Mouse (Mus musculus): ENCODE measurements around the gene Plch2.
A peak's percentile ranks its signal among the peaks of the same experiment; 100 is the strongest.

Plch2 gene

DNA sequence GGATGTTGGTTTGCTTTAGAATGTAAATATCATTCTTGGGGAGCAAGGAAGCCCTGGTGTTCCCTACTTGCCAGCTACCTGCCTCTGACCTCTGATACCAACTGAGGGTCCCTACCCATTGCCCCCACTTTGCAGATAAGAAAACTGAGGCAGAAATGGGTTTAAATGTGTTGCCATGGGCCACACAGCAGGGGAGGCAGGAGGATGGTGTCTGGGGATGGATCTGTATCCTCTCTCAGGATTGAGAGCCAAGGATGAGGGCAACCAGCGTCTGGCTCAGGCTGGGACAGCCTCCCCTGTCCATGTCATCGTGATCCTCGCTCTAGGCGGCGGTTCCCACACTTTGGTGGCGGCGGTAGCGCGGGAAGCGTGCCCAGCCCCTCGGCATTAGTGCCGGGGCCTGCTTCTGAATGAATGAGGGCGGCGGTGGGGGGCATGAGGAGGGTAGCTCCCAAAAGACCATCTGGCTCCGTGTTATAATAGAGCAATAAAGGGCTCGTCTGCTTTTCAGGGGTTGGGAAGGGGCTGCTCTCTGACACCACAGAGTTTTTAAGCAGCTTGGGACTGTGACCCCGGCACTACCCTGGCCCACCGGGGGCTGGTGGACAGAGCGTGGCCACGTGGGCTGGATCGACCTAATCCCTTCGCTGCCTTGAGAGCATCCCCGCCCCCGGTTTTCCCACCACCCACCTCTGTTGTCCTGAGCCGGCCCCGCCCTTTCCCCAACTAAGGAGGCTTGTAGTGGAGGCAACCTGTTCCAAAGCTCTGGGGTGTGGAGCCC is 103.9 kb downstream of the Plch2 start:
- DNase-seq = no peak

DNA sequence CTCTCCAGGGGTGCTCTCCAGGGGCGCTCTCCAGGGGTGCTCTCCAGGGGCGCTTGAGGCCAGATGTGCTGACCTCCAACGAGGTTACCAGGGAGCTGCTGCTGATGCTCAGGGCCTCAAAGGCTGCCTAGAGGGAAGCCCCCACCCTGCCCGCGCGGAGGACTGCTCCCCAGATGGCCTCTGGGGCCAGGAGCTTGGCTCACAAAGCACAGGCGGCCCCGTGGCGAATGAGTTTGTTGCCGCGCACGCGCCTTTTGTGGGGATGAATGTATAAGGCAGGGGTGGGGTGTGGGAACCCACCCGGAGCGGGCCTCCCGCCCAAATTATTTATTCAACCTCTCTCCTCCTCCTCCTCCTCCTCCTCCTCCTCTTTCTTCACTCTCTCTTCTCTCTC is 107.0 kb downstream of the Plch2 start:
- DNase-seq = no peak

DNA sequence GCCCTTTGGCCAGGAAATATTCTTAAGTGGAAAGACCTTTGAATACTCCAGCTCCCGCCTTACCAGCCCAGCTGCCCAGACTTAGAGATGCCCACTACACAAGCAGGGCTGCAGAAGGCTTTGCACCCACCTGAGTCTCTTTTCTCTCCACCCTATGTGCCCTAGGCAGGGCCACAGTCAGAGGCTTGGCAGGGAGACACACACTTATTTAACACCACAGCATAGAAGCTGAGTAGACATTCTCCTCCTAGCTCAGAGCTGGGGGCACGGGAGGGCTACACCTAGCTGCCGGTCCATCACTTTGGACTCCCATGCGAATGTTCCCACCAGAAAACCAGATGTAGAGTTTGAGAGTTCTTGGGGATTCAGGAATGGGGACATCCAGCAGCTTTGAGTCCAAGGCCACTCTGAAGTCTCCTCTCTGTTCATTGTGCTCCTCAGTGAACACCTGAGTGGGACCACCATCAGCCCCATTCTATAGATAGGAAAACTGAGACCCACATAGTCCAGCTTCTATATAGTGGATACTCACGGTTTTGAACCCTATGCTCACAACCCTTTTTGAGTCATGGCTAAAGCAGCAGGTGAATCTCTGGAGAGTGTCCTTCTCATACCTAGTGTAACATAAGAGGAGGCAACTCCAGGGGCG is 107.5 kb downstream of the Plch2 start:
- DNase-seq = no peak

DNA sequence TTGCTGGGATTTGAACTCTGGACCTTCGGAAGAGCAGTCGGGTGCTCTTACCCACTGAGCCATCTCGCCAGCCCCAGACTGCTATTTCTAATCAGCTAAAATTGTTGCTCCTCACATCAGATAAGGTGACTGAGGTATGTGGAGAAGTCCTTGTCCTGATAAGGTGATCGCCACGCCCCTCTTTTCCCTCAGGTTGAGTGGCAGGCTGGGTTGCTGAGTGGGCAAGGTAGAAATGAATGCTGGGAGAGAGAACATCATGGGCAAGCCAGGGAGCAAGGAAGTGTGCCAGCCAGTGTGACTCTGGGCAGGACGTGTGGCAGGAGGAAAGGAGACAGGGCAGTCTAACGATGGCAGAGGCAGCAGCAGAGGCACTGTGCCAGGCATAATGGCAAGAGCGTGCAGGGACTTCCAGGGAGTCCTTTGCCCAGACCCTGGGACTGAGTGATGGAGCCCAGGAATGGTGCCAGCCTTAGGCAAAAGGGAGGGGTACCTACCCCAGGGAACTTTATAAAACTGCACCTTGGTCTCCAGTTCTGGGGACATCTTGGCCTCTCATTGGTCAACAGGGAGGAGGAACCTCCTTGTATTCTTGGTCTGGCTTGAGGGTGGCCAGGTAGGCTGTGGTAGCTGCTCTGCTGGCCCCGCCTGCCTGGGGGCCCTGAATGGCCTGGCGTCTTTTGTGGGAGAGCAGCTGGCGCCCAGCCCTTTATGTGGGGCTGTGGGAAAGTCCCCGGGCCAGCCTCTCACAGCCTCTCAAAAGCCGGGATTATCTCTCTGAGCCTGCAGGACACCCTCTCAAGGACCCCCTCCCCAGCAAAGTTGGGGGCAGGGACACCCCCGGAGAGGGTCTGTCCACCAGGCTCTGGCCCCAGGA is 108.3 kb downstream of the Plch2 start:
- DNase-seq = peak; percentile 75

DNA sequence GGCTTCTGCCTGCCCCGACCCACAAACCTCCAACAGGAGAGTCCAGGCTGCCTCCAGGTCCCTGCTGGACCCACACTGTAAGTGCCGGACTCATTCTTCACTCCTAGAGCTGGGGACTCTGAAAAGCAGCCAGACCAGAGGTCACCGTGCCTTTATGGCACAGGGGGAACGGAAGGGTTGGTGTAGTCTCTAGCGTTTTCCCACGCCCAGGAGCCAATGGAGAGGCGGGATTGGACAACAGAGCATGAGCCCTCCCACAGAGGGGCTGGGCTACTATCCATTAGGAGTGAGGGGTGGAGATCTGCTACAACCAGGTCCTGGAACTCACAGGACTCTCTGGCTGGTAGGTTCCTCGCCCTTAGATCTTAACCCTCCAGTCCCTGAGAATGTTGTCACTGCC is 110.3 kb downstream of the Plch2 start:
- peak; percentile 81 for DNase-seq

DNA sequence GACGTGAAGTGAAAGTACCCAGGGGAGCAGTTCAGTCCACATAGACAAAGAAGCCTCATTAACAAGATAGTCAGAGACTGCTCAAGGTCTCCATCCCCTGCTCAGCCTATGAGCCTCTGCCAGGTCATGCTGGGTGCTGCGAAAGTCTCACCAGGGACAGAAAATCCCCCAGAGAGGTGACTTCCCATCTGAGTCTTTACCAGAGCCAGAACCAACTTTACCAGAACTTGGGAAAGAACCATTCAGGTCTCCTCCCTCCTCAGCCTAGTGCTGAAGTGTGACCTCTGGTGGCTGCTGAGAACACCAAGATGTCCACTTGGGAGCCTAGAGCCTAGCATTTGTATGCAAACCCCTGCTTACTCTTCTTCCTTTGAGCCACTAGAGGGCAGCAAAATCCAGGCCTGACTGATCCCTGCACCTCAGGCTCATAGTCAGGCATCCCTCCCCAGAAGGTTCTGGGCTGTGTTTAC is 112.4 kb downstream of the Plch2 start:
- peak; percentile 92 for DNase-seq

DNA sequence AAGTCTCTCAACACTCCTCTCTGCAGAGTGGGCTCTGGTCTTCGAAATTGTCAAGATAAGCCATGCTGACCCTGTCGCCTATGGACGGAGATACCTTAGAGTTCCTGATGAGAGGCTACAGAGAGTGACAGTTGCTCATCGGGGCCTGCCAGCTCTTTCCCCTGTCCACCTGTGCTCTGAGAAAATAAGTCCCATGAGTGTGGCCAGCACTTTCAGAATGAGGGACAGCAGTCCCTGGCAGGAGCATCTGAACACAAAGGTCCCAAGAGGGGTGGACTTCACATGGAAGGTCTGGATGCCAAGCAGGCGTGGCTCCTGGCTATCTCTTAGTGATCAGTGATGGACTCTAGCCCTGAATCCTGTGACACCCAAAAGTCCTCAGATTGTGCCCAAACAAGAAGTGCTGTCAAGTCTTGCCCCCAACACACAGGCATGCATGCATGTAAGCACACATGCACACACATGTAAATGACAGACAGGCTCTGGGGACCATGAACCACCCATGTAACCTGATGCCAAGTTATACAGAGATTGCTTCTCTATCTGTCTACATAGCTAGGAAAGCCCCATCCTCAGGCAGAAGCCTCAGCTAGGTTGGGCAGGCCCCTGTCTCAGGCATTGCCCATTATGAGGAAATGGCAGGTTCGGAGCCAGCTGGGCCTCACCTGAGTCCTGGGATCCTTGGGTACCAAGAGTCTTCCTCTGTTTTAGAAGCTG is 113.1 kb downstream of the Plch2 start:
- DNase-seq = no peak

DNA sequence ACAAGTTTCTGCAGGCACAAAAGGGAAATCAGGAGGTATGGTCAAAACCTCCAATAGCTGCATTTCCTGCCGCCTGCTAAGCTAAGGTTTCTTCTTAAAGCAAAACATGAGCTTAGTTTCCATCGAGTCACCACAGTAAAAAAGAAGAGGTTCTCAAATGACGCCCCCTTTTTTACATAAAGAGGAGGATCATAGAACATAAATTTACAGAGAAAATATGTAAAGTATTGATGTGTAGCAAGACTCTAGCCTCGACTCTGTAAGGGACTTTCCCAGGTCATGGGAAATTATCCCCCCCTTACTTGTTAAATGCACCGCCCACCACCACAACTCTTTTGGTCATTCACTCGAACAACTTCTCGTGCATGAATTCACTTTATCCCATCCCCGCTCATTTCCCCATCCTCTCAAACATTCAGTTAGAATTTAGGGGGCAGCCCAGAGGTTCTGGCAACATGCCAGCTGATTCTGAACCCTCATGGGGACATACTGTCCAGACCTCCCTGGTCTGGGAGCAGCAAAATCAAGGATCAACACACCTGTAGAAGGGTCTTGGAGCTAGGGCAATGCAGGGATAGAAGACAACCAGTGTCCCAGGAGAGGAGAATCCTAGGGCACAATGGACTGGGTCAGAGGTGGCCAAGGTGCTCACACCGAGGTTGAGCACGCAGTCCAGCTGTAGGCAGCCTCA is 113.8 kb downstream of the Plch2 start:
- DNase-seq = no peak

DNA sequence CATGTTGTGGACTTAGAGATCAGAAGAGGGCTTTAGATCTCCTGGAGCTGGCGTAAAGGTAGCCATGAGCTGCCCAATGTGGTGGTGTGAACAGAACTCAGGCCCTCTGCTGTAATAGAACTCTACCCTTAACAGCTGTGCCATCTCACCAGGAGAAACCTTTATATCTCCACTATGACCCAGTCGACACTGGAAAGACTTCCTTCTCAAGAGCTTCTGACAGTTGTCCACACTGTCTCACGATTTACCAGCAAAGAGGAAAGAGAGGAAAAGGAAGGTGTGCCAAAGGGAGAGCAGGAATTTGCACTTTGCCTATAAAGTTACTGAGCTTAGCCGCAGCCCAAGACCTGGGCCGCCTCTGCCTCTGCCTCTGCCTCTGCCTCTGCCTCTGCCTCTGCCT is 114.8 kb downstream of the Plch2 start:
- DNase-seq = no peak

DNA sequence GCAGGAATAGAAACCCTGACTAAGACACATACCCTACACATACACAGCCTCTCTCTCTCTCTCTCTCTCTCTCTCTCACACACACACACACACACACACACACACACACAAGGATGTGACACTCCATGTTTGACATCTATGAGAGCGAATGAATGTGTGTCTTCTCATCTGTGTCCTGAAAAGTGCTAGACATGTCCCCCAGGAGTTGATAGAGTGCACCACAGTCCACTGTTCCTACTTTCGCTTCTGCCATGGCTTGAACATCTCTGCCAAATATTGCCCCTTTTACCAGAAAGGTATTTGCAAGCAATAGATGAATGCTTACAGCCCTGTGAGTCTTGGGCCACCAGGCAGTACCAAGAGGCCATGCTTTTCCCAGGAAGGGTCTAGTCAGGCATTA is 116.4 kb downstream of the Plch2 start:
- DNase-seq = no peak

DNA sequence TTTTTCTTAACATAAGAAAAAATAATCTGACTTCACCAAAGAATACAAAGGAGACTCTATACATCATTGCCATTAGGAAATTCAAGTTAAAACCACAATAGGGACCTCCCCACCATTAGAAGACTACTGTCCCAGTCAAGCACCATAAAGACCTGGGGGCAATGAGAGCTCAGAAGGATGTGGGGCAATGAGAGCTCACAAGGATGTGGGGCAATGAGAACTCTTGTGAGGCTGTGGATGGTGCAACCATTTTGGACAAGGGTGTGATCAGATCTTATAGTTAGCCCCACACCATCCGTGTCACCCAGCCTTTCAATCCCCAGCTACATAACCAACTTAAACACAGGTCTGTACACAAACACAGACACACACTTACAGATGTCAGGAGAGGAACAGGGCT is 118.8 kb downstream of the Plch2 start:
- no peak for DNase-seq

DNA sequence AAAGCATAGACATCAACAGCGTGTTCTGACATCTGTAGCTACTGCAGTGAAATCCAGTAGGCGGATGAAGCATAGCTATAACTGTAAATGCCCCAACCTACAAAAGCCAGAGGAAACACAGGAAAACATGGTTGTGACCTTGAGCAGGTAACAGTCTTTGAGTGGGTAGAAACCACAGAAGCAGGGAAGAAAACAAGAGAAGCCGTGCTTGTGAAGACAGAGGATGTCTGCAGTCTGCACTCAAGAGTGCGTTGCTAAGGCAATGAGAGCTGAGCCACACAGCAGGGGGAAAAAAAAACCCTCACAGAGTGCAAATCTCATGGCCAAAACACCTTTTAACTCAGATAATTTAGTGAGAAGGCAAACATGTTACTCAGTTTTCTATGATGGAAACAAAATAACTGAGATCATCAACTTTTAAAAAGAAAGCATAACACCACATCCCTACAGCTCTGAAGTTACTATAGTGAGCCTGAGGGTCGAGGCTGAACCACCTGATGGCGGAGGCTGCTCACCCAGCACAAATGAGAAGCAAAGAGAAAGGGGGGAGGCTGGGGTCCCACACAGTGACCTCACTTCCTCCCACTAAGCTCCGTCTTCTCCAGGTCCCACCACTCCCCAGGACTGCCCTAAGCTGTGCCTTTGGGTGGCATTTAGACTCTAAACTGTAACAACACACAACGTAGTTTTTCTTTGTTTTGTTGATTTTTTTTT is 119.9 kb downstream of the Plch2 start:
- DNase-seq = no peak

DNA sequence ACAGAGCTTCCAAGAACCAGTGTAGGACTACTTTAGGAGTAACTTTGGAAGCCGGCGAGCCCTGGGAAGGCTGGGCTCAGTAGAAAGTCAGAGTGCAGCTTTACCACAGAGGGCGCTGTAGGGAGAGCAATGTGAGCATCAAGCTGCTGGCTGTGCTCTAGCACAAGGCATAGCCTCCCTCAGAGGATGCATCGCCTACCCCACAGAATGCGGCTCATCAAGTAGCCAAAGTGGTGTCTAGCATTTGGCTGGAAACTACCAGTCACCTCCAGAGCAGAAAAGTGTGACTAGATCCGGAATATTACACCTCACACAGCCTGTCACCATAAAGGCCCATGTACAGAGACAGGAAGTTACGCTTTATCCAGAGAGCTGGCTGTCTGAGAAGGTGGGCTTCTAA is 120.8 kb downstream of the Plch2 start:
- no peak for DNase-seq

DNA sequence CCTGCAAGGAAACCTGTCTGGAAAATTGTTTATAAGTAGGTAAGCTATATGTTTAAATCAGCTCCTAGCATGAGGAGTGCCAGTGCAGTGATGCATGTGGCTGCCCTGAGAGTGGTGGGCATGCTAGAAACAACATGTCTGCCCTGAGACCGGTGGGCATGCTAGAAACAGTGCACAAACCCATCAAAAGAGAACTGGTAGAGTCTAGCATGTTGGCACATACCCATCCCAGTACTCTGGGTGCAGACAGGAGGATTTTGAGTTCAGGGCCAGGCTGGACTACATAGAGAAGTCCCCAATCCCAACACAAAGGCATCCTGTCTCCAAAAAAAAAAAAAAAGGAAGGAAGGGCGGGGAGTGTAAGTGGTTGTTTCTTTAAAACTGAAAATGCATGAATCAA is 121.8 kb downstream of the Plch2 start:
- DNase-seq = no peak

DNA sequence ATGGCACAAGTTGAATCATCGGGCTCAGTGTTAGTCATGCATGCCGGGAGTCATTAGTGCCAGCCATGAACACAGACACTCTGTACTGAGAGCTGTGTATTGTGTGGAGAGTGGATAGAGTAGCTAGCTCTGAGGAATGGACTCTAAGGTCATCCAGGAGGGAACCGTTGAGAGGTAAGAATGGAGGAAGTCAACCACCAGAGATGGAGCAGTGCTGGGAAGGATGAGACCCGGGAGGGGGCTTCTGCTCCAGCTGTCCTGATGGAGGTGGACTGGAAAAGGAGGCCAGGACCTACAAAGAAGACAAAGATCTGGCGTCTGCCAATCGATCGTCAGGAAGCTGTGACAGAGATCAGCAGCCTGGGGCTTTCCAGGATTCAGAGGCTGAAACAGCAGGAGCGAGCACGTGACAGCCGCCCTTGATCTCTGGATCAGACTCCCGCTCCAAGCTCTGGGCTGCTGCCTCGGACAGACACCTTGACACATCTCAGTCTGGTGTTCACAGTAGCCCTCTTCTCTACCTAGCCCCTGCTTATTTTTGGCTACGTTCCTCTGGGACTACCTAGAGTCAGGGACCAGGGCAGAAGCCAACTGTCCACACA is 123.2 kb downstream of the Plch2 start:
- DNase-seq = no peak

Data from lung, postnatal 36 days (tissue).